ENCODE assay signal across 1 mouse cellular context in genomic region chr10:79880721-79881120, GRCm38 (mm10).
A peak's percentile ranks its signal among the peaks of the same experiment; 100 is the strongest.
TF ChIP-seq lines count a peak whose summit lies in the region.

No protein-coding gene starts in this region.

TF ChIP-seq in MEL, 35 proteins besides CTCF, POLR2A, EP300 and RAD21 (continued from another document):
- TF ChIP-seq JUND (IDR thresholded peaks at IDR 0.05; ENCODE audit: low read depth, low read length) (no peak), NRF1 (IDR thresholded peaks at IDR 0.05; ENCODE audit: insufficient read depth, low read depth, low read length, poor library complexity, severe bottlenecking) (no peak), MXI1 (IDR thresholded peaks at IDR 0.05; ENCODE audit: low read depth, low read length) (peak; percentile 37; the same call in 1 of the 2 replicates)
